Mouse (Mus musculus): ENCODE results near the gene As3mt. TPM values are rescaled to one million over a fixed set of nuclear protein-coding genes. Genes with fewer than 3 reads are reported as not detected.

As3mt gene
- polyA plus RNA-seq, 1 experiment: 4.1 TPM

DNA sequence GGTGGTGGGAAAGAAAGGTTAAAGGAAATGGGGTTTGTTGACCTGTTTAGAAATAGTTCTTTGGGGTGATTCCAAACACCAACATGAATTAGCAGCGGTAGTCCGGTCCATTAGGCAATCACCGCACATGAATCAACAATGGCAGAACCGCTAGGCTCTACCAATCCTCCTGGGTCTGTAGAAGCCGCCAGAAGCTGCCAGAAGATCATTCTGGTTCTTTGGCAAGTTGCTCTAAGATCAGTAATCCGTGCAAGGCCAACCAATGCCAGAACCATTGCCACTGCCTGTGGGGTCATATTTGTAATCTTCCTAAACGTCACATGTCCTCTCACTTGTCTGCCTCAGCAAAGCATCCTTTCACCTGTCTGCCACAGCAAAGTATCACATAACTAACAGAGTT, 10.3 kb upstream of the As3mt start:
- H3ac ChIP-seq (ENCODE audit: control insufficient read depth, insufficient read length): no peak overlapping the region
- H3K4me2 ChIP-seq (ENCODE audit: low read depth): no peak overlapping the region
- no peaks in the 10 kb centered on the region for H3K36me3 ChIP-seq (ENCODE audit: control insufficient read depth, insufficient read depth)
- no peaks in the 10 kb centered on the region for H3K79me2 ChIP-seq (ENCODE audit: control insufficient read depth, insufficient read depth)
- H3K27me3 ChIP-seq (ENCODE audit: control insufficient read depth, insufficient read depth, insufficient read length): no peaks in the 10 kb centered on the region
- TF ChIP-seq TCF12 (IDR thresholded peaks at IDR 0.05; ENCODE audit: insufficient read depth, poor library complexity, severe bottlenecking) (no peak), USF1 (IDR thresholded peaks at IDR 0.05; ENCODE audit: low read depth) (no peak)
- H3K4me3 ChIP-seq: no peak overlapping the region

DNA sequence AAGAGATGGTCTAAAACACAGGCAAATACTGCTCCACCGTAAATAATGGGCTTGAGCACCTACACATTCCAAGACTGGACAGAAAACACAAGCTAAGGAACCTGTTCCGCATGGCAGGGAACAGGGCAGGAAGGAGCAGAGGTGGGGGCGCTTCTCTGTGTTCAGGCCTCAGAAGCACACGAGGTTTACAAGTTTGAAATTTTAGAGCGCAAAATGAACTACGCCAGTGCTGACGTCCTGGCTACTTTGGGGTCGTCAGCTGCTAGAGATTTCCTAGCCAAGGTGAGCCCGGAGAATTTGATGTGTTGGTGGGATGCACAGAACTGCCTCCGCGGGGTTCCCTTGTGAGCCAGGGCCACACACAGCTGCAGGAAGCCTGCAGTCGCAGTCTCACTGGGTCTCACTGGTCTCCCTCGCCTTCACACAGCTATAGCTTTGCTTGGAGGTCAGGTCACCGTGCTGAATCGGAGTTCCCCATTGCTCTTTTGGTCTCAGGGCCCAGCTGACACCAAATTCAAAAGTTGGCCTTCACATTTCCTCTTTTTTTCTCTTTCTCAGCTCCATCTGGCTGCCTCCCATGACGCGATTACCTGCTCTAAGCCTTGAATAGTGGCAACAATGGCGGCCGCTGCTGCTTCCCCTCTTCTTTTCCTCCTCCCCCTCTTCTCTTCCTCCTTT, 9.3 kb upstream of the As3mt start:
- H3K36me3 ChIP-seq (ENCODE audit: control insufficient read depth, insufficient read depth): no peaks in the 10 kb centered on the region
- H3K27me3 ChIP-seq (ENCODE audit: control insufficient read depth, insufficient read depth, insufficient read length): no peaks in the 10 kb centered on the region
- no peak overlapping the region for H3ac ChIP-seq (ENCODE audit: control insufficient read depth, insufficient read length)
- H3K79me2 ChIP-seq (ENCODE audit: control insufficient read depth, insufficient read depth): no peaks in the 10 kb centered on the region
- no peak overlapping the region for H3K4me2 ChIP-seq (ENCODE audit: low read depth)
- H3K4me3 ChIP-seq: no peak overlapping the region
- TF ChIP-seq TCF3 (IDR thresholded peaks at IDR 0.05; ENCODE audit: insufficient read length, low read depth) (no peak), MYOD1 (IDR thresholded peaks at IDR 0.05; ENCODE audit: control insufficient read depth in 1 of 3, insufficient read length in 2 of 3, low read depth in 2 of 3) (no peak), POLR2AphosphoS2 (IDR thresholded peaks at IDR 0.05; ENCODE audit: insufficient read length, low read depth) (no peak), E2F4 (IDR thresholded peaks at IDR 0.05; ENCODE audit: insufficient read depth) (no peak), CEBPB (IDR thresholded peaks at IDR 0.05; ENCODE audit: insufficient read depth, poor library complexity, severe bottlenecking) (no peak), MAX (IDR thresholded peaks at IDR 0.05; ENCODE audit: low read depth) (no peak), REST (IDR thresholded peaks at IDR 0.05; ENCODE audit: insufficient read depth, insufficient read length) (no peak), USF1 (IDR thresholded peaks at IDR 0.05; ENCODE audit: low read depth) (no peak), POLR2A (IDR thresholded peaks at IDR 0.05; ENCODE audit: insufficient read length, low read depth) (no peak)

DNA sequence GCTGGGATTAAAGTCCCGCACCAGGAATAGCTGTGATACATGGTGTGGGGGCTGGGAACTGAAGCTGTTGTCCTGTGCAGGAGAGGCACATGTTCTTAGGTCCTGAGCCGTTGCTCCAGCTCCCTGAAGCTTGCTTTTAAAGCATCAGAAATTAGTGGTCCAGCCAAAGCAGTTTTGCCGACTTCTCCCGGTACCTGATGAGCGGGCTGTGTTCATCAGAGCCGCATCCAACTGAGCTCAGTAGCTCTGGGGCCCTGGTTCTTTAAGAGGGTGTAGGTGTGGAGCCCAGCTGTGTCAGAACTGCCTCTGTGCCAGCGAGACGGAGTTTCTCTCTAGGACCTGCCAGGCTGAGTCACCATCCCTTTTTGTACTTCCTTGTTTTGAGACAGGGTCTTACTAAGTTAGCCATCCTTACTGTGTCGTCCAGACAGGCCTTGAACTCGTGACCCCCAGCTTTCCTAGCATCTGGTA, 8.2 kb upstream of the As3mt start:
- H3K27me3 ChIP-seq (ENCODE audit: control insufficient read depth, insufficient read depth, insufficient read length): no peaks in the 10 kb centered on the region

DNA sequence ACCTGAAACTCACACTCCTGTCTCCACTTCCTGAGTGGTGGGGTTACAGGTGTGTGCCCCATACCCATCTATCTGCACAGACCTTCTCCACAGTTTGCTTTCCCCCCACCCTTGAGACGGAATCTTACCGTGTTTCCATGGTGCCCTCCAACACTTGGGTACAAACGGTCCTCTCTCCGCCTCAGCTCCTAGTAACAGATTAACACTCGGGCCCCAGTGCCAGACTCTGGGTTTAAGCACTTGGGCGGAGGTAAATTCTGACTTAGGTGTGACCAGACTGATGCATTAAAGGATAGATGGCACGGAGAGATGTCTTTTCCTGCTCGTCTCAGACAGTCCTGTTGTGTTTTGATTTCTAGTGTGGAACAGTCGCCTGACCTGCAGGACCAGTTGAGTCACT, 6.1 kb upstream of the As3mt start:
- no peaks in the 10 kb centered on the region for H3K36me3 ChIP-seq (ENCODE audit: control insufficient read depth, insufficient read depth)
- no peak overlapping the region for H3K4me2 ChIP-seq (ENCODE audit: low read depth)
- no peak for TF ChIP-seq CEBPB (IDR thresholded peaks at IDR 0.05; ENCODE audit: insufficient read depth, poor library complexity, severe bottlenecking)
- no peak for TF ChIP-seq MYOG (IDR thresholded peaks at IDR 0.05; ENCODE audit: control insufficient read depth in 1 of 3, insufficient read depth in 1 of 3, insufficient read length in 2 of 3, low read depth in 2 of 3)
- TF ChIP-seq E2F4 (IDR thresholded peaks at IDR 0.05; ENCODE audit: insufficient read depth): no peak
- no peak for TF ChIP-seq TCF3 (IDR thresholded peaks at IDR 0.05; ENCODE audit: insufficient read length, low read depth)
- TF ChIP-seq SRF (IDR thresholded peaks at IDR 0.05; ENCODE audit: control insufficient read depth, insufficient read length, low read depth): no peak
- TF ChIP-seq USF1 (IDR thresholded peaks at IDR 0.05; ENCODE audit: low read depth): no peak
- no peak for TF ChIP-seq POLR2AphosphoS2 (IDR thresholded peaks at IDR 0.05; ENCODE audit: insufficient read length, low read depth)
- no peak for TF ChIP-seq TCF12 (IDR thresholded peaks at IDR 0.05; ENCODE audit: insufficient read depth, poor library complexity, severe bottlenecking)
- TF ChIP-seq POLR2A (IDR thresholded peaks at IDR 0.05; ENCODE audit: insufficient read length, low read depth): no peak
- TF ChIP-seq MAX (IDR thresholded peaks at IDR 0.05; ENCODE audit: low read depth): no peak
- no peak for TF ChIP-seq MYOD1 (IDR thresholded peaks at IDR 0.05; ENCODE audit: control insufficient read depth in 1 of 3, insufficient read length in 2 of 3, low read depth in 2 of 3)
- H3K79me2 ChIP-seq (ENCODE audit: control insufficient read depth, insufficient read depth): no peaks in the 10 kb centered on the region
- H3K4me3 ChIP-seq: no peak overlapping the region
- no peaks in the 10 kb centered on the region for H3K27me3 ChIP-seq (ENCODE audit: control insufficient read depth, insufficient read depth, insufficient read length)
- H3ac ChIP-seq (ENCODE audit: control insufficient read depth, insufficient read length): no peak overlapping the region

More for the DNA sequence above, 8.2 kb upstream of the As3mt start:
- no peaks in the 10 kb centered on the region for H3K36me3 ChIP-seq (ENCODE audit: control insufficient read depth, insufficient read depth)
- H3K4me2 ChIP-seq (ENCODE audit: low read depth): no peak overlapping the region
- TF ChIP-seq USF1 (IDR thresholded peaks at IDR 0.05; ENCODE audit: low read depth) (no peak), TCF3 (IDR thresholded peaks at IDR 0.05; ENCODE audit: insufficient read length, low read depth) (no peak), E2F4 (IDR thresholded peaks at IDR 0.05; ENCODE audit: insufficient read depth) (no peak), MYOD1 (IDR thresholded peaks at IDR 0.05; ENCODE audit: control insufficient read depth in 1 of 3, insufficient read length in 2 of 3, low read depth in 2 of 3) (no peak), TCF12 (IDR thresholded peaks at IDR 0.05; ENCODE audit: insufficient read depth, poor library complexity, severe bottlenecking) (no peak), CEBPB (IDR thresholded peaks at IDR 0.05; ENCODE audit: insufficient read depth, poor library complexity, severe bottlenecking) (no peak), SRF (IDR thresholded peaks at IDR 0.05; ENCODE audit: control insufficient read depth, insufficient read length, low read depth) (no peak), REST (IDR thresholded peaks at IDR 0.05; ENCODE audit: insufficient read depth, insufficient read length) (no peak), MAX (IDR thresholded peaks at IDR 0.05; ENCODE audit: low read depth) (no peak), POLR2A (IDR thresholded peaks at IDR 0.05; ENCODE audit: insufficient read length, low read depth) (no peak), MYOG (IDR thresholded peaks at IDR 0.05; ENCODE audit: control insufficient read depth in 1 of 3, insufficient read depth in 1 of 3, insufficient read length in 2 of 3, low read depth in 2 of 3) (no peak), POLR2AphosphoS2 (IDR thresholded peaks at IDR 0.05; ENCODE audit: insufficient read length, low read depth) (no peak)
- no peaks in the 10 kb centered on the region for H3K79me2 ChIP-seq (ENCODE audit: control insufficient read depth, insufficient read depth)
- H3ac ChIP-seq (ENCODE audit: control insufficient read depth, insufficient read length): no peak overlapping the region
- H3K4me3 ChIP-seq: no peak overlapping the region

All from myocyte (in vitro differentiated cells).